Mouse (Mus musculus): ENCODE results near the gene Jag1.

The Jag1 gene

DNA sequence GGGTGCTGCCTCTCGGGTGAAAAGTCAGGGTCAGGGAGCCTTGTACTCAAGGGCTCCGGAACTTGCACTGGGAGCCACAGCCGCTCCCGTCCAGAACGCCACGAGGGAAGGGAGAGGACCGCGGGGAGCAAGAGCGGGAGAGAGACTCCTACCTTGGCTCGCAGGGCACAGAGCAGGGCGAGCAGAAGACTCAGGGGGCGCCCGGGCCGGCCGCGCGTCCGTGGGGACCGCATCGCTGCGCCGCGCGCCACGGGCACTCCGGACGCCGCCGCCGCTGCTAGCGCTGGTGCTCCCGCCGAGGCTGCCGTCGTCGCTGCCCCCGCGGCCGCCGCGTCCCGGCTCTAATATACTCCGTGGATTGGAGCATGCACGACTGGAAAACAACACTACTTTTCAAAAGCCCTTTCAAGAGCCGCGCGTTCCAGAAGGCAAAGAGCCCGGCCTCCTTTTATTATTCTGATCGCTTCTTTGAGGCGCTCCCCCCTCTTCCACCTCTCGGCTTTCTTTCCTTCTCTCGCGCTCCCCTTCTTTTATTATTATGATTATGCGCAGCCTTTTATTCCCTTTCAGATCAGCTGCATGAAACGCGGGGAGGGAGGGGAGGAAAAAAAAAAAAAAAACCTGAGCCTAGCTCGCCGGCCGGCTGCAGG lies at the start of gene Jag1:
Gene Jag1 (minus strand): TSS at position 620 of the 650 bp plus-strand sequence.
- DNase-seq: peak; percentile 49

DNA sequence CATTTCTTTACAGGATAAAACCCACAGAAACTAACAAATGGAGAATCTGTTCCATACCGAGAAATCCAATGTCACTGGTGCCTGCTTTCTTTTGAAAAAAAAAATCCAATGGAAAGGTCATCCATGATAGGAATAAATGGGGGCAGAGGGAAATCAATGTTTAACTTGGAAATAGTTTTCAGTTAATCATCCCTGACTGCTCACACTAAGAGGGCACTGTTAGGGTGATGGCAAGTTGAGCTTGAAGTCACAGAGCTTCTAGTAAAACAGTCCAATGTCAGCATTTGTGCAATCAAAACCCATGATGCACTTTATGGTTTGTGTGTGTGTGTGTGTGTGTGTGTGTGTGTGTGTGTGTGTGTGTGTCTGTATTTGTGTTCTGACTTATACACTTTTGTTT lies 39.6 kb upstream of the Jag1 start:
- DNase-seq: no peak

DNA sequence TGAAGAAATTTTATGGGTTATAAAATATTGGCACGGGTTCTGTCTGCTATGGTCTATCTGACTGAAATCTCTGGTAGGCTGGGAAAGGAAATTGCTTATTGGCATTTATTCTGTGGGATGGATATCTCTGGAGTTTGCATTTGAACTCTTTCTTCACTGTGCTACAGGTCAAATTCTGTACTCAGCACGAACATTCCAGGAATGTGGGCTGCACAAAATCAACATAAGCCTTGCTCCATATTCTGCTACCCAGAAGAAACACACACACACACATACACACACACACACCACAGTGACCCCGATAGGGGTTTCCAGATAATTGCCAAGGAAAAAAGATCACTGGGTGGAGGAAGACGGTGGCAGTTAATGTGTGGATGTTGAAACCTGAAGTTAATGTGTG lies 37.4 kb upstream of the Jag1 start:
- no peak for DNase-seq

DNA sequence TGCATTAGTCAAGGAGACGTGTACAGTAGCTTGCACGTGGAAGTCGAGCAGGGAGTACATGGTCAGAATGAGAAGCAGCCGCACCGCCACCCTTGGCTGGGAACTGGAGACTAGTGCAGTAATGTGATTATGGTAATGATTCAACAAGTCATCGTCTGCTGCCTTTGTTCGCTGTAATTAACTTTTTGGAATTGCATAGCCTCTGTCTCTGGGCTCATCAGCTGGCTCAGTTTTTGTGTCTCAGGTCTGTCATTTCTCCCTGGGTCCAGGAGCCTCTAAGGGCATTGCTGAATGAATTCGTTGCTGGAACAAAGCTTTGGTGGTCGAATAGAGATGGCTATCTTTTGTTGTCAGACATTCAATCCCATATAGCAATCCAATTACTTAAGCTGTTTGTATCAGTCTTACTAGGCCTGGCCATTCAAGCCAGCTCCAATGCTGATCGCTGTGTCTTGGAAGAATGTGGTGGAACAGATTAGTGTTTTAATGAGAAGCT lies 36.8 kb upstream of the Jag1 start:
- no peak for DNase-seq

DNA sequence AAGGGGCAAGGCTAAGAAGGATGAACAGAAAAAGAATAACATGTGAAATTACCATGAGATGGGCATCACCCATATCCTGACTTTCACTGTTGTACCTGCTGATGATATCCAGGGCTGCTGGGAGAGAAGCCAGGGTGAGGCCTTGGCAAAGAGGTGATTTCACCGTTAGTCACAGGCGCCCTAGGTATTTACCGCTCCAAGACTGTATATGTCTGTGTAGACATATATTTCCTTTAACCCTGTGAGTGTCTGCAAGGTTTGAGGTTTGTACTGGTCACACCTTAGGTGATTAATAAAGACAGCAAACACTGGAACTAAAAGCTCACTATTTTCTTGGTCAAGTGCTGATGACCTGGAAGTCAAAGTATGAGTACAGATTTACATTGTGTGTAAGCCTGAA lies 34.5 kb upstream of the Jag1 start:
- no peak for DNase-seq

DNA sequence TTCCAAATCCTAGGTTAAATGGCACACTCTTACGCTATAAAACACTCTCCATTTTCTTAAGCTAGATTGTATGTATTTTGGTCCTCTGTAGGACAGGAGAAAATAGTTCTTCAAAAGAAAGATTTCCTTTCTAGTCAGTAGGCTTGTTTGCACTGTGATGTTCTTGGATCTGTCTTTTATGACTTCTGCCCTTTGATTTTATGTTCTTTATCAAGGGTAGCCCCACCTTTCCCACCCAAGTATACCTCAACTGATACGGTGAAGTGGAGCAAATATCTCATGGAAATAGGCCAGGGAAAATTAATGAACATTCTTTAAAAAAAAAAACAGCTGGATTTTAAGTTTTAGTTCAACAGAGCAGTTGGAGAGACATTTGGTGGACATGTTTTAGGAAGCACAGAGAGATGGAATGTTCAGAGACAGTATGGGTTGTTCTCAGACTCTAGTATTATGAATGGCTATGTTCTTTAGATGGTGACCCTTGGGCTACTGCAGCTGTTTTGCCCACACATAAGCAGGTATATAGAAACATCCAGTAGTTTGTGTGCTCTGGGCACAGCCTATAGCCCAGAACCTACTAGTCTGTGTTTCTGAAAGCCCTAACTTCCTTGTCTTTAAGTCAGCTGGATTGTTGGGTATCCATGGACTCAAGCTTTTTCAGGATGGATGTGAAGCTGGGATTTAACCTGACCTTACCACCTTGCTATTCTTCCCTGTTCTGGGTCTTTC lies 30.7 kb upstream of the Jag1 start:
- no peak for DNase-seq

DNA sequence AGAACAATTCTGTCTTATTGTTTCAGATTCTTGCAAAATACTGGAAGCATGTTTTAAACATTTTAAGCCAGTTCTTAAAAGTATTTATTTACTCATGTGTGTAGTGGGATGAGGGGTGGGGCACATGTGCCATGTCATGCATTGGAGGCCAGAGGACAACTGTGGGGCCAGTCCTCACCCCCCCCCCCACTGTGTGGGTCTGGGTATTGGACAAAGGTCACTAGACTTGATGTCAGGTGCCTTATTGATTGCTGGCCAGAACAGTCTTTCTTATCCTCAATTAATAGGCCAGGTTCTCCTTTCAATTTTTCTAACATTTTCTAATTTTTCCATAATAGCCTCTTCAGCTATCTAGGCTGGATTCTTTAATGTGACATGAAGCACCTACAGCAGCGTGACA lies 21.6 kb upstream of the Jag1 start:
- DNase-seq: no peak

DNA sequence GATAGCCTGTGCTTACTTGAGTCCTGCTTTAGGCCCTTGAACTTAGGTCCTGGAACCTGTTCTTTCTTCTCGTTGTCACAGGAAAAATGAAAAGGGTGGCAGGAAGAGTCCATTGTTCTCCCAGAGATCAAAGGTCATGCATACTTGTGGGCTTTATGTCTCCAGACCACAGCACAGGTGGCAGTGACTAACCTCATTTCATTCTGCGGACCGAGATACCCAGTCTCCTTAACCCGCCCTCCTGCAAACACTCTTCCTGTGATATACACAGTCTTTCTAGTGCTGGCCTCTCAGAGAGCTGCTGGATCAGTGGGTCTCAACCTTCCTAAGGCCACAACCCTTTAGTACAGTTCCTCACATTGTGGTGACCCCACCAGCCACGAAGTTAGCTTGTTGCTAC lies 17.6 kb upstream of the Jag1 start:
- DNase-seq: peak; percentile 48

DNA sequence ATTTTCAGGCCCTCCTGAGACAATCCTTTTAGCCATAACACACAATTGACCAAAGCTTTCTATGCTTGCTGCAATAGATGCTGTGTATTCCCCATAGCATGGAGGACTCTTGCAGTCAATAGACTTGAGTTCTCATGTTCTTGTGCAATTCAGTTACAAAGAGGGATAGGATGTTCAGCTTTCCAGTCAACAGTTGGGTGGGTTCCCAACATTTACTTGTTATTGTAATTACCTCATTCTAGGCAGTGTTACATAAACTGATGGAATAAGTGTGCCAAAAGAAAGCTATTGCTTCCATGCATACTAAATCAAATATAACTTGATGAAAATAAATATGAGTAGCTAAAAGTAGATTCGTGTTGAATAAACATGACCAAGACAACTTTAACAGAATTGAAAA lies 8.4 kb upstream of the Jag1 start:
- no peak for DNase-seq

DNA sequence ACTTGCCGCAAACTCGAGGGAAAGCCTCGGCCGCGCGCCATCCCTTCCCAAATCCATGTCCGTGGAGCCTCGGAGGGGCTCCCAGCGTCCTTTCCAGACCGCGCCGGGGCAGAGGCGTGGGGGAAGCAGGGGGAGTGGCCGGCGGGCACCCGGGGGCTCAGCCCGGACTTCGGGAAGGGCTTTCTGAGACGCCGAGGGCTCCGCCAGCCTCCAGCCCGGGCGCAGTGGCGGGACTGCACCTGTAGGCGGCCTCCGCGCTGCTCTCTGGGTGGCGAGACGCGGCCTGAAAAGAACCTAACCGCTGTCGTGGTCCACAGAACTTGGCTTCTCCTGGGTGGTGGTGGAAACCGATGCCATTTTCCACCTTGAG lies 862 bp upstream of the Jag1 start:
- DNase-seq: peak; percentile 94

DNA sequence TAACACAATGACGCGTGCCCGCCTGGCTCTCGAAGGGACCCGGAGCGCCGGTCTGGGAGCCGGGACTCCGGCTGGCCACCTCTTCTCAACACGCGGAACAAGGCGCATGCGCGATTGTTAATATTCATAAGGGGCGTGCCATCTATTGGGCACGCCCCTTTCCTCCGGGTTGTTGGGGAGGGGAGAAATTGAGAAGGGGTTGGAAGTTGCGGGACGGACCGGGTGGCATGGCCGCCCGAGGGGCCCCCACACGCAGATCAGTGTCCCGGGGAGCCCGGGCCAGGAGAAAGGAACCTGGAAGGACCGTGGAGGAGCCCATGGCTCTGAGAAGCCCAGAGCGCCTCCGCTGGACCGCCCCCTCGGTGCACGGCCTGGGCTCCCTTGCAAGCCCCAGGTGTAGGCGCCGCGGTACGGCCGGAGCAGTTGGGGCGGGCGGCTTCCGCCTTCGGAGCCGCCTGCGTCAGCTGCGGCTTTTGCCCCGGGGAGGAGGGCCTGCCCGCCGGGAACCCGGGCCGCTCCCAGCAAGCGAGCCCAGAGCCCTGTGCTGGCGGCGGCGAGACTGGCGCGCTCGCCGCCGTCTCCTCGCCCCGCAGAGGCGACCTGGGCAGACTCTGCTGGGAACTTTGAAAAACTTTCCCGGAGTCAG lies 354 bp upstream of the Jag1 start:
- DNase-seq: peak; percentile 95

DNA sequence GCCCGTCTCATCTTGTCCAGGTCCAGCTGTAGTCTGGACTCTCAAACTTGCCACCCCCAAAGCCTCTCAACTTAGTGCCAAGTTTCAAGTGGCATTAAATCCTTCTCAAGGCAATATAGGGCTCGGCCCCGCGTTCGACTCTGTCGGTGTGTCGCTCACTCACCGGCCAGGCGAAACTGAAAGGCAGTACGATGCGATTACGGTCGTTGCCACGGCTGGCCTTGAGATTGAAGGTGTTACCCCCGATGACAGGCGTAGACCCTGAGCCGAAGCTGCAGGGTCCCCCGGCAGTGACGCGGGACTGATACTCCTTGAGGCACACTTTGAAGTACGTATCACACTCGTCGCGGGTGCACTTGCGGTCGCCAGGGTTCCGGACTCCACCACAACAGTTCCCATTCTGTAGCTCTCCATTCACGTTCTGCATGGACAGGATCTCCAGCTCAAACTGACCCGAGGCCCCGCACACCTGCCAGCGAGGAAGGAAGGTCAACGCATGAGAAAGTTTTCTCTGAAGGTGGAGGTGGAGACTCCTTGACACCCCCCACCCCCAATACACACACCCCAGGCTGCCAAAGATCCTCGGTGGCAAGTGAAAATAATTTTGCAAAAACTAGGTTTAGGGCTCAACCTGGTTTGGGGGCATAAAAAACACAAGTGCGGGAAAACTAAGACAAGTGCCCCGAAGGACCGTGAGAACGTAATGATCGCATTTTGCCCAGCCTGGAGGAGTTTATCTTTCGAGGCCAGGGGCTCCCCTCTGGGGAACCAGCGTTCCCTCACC lies 1.0 kb downstream of the Jag1 start:
- DNase-seq: peak; percentile 59

DNA sequence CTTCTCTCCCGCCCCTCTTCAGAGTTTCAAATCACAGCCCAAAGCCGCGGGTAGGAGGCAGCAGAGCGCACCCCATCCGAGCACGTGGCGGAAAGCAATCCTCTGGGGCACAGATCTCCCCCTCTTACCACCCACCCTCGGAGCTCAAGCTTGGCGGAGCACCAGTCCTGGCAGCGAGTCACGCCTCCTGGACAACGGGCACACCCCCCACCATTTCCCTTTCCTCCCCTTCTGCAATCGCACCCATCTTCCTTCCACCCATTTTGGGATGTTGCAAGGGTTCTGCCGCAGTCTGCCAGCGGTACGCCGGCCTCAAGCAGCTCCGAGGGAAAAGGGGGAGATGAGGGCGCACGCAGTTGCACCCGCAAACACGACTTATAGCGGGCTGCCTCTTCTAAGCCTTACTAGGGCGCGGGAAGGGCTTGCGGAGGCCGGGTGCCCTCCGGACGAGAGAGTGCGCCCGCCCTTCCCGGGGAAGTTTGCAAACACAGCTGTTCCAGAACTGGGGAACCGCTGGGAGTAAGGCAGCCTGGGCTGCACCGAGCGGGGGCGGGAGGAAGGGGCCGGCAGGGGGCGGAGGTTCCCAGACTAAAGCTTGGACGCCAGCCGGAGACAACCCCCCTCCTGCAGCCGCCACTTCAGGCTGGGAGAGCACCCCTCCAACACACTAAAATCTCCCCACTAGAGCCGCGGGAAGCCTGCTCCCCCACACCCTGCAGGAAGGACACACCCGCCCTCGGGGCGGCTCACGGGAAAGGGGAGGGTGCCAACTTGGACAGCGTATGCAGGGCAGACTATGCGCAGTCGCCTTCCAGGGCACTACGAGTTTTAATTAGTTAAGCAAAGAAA lies 2.0 kb downstream of the Jag1 start:
- peak; percentile 91 for DNase-seq

DNA sequence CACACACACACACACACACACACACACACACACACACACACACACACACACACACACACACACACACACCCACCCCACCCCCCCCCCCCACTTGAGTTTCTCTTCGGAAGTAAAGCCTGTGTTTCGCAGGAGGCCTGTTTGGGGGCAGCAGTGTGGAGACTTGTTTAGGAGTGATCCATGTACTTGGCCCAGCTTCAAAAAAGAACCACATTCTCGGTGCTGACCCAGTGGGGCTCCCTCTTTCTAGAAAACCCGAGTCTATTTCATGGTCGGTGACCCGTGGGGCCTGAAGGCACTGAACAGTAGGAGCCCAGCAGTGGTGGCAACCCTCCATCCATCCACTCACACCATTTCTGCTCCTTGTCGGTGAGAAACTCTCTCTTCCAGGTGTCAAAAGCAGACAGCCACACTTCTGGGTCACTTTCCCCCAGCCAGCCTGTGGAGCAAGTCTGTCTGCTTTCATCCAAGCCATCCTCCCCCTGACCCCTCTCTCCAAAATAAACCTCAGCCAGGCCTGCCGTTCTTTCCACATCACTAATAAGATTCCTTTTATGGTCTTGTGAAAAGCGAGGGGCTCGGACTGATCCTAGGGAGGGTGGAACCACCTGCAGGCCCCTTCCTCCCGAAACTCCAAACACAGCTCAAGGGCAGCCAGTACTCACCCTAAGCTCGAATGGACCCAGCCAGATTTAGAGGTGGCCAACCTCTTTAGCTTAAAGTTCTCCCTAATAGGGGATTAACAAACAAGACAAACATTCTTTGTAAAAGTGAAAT lies 3.0 kb downstream of the Jag1 start:
- peak; percentile 25 for DNase-seq

DNA sequence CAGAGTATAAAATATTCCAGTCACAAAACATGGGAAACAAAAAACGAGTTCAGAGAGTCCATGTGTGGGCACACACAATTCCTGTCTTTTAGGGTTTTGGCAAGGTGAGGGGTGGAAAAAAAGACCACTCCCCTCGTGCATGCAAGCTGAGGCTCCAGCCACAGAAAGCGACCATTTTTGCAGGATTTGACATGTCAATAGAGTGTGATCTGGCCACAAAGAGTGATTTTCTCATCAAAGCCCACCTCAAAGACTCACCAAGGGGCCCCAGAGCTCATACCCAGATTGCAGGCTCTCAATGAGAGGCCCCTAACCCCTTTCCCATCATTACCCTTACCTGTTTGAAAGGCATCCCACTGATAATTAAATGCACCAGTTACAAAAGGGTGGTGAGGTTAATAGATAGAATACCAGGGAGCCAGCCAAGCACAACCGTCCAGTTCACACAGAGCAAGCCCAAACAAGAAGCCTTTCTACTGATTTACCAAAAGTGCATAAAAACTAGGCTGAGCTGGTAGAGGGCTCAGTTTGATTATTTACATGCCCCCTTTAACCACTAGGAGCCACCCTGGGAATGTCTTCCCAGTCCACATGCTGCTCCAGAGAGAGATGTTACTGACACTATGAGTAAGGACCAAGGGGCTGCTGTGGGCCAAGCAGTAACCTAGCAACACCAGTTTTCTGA lies 6.1 kb downstream of the Jag1 start:
- DNase-seq: no peak

DNA sequence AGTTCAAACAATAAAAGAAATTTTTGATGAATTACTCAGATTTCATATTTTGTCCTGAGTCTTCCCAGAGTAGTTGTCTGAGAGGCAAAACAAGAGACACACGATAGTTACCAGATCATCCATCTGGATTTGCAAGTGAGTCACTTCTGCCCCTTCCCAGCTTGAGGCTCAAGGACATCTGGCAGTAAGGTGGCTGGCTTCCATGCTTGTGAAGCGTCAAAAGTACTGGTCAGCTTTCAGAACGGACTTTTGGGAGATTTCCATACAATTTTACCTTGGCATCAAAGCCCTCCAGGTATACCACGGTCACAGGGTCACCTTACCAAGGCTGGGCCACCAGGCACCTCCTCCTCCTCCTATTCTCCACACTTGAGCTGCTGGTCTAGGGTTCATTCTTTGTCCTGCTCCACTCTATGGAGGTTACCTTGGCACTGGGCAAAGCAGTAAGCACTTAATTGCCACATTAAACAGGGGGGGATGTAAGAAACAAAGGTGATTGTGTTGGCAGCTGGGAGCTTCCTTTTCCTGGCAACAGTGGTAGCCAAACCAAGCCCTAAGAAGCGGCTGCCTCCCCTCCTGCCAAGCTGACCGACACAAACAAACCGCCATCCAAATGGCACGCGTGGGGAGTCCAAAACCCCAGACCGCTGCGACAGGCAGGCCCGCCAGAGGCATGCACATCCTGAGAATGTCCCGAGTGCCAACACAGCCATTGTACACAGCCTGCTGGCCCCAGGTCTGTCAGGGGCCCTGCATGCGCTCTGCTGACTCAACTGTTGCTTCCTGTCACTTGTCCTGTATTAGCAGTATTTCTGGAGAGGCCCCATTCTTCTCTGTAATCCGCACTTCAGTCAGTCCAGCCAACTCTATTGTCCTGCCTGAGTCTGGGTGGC lies 6.9 kb downstream of the Jag1 start:
- peak; percentile 59 for DNase-seq

DNA sequence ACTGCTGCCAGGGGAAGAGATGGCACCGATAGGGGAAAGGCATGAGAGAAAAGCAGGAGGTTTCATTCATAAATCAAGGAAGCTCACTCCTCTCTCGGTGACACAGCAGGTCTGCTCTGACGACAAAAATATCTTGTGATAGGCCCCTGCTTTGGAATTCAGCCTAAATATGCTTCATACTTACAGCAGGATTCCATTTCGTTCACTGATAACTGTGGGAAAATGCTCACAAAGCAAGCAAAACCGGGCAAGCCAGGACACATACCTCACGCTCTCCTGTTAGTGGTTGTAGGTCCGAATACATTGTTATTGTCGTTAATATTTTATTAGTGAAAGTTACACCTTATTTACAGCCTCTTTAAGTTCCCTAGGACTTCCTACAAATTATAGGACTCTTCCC lies 8.5 kb downstream of the Jag1 start:
- no peak for DNase-seq

DNA sequence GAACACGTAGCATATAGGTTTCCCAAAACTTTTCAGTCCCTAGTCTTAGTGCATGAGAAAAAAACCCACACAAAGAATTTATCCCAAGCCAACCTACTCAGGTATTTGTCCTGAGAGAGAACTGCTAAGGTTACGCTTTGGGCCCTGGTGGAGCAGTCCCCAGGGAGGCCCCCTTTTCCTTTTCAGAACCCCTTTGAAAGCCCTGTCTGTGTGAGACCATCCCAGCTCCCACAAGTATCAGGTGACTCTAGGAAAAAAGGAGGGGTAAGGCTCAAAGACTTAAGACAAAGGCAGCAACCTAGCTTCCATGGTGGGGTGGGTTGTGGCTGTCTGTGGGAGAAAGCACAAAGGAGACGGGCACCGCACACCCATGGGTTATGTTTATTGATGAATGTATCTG lies 9.2 kb downstream of the Jag1 start:
- no peak for DNase-seq

DNA sequence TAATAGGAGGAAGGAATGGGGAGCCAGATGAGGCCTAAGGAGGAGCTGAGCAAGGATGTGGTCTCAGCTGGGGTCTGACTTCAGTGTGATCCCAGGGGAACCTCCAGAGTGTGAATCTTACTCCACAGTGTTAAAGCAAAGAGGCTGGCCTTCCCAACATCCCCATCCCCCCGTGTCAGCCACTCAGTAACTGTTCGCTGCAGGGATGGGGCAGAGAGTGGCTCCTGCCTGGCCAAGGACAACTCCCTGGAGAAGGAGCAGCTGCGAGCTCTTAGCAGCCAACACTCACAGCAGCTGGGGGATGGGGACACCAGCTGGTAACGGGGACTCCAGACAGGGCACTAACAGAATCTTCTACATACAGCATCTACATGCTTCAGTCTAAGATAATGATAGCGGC lies 15.4 kb downstream of the Jag1 start:
- no peak for DNase-seq

DNA sequence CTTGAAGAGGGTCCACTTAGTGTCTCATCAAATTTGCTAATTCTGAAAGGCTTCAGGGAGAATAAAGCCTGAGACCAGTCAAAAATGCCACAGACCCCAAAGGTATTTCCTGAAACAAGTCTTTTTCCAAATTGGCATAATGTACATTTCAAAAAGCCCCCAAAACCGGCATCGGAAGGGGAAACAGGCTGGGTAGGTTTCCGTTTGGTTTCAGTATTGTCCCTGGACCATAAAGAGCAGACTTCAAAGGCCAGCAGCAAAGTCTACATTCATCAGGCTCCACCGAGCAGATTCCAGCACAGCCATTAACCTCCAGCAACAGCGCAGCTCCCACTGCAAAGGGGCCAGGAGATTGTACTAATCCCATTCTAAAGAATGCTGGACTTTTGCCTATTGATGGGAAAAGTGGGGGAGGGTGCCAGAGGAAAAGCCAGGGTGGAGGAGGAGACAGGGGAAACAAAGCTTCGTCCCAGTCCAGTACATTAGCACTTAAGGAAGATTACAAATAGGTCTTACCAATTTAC lies 17.2 kb downstream of the Jag1 start:
- DNase-seq: no peak
